Mouse (Mus musculus): ENCODE results near the gene Mnx1. TPM values are rescaled to one million over a fixed set of nuclear protein-coding genes. Genes with fewer than 3 reads are reported as not detected.

Gene Mnx1
- polyA plus RNA-seq, 1 experiment from 2014 or later: 0.09 TPM

DNA sequence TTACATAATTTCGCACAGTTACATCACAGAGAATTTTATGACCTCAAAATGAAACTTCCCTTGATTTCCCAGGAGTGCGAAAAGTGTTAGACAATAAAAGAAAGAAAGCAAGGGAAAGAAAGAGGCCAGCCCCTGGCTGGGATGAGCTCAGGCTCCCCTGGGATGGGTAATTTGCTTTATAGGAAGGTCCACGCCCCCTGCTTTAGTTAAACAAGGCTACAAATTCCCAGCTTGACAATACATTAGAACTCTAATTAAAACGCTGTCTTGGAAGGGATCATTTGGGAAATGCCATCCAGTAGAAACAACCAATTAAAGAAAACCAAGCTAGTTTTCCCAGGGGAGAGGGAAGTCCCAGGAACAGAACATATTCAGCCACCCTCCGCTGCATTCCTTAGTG lies 2.7 kb downstream of the Mnx1 start:
- H3K4me2 ChIP-seq: no peak overlapping the region
- no peaks in the 10 kb centered on the region for H3K9me3 ChIP-seq
- WGBS: 1% methylated on average over 5 of the region's 5 CpGs
- no peak overlapping the region for H3K27ac ChIP-seq
- H3K27me3 ChIP-seq: peaks cover 100% of the 10 kb centered on the region
- ATAC-seq (ENCODE audit: low FRiP score): no peak
- H3K4me3 ChIP-seq (replicated peaks): no peak overlapping the region
- no peak overlapping the region for H3K9ac ChIP-seq
- H3K4me1 ChIP-seq: peaks cover 17% of the 10 kb centered on the region
- H3K36me3 ChIP-seq (replicated peaks): no peaks in the 10 kb centered on the region

- no peaks in the 10 kb centered on the region for H3K36me3 ChIP-seq (replicated peaks)
- H3K27me3 ChIP-seq: peaks cover 100% of the 10 kb centered on the region
Measured at GRCm38 (mm10) chr5:29475041-29475440, 3.2 kb downstream of the Mnx1 start.

GRCm38 (mm10) chr5:29474246-29474960 lies 3.9 kb downstream of the Mnx1 start:
- no peak for ATAC-seq (ENCODE audit: low FRiP score)
- Histone ChIP-seq H3K4me3 (replicated peaks) (no peak overlapping the region), H3K36me3 (replicated peaks) (no peaks in the 10 kb centered on the region), H3K9ac (no peak overlapping the region), H3K27me3 (peaks cover 100% of the 10 kb centered on the region), H3K27ac (no peak overlapping the region), H3K4me2 (no peak overlapping the region), H3K4me1 (peaks cover 17% of the 10 kb centered on the region), H3K9me3 (no peaks in the 10 kb centered on the region)
- WGBS: 1% methylated on average over 35 of the region's 35 CpGs

More at GRCm38 (mm10) chr5:29475041-29475440, 3.2 kb downstream of the Mnx1 start:
- Histone ChIP-seq H3K4me1 (peaks cover 17% of the 10 kb centered on the region), H3K9me3 (no peaks in the 10 kb centered on the region), H3K9ac (no peak overlapping the region), H3K4me3 (replicated peaks) (no peak overlapping the region), H3K27ac (no peak overlapping the region), H3K4me2 (no peak overlapping the region)
- under 1% methylated on average over 10 of the region's 10 CpGs for WGBS
- ATAC-seq (ENCODE audit: low FRiP score): no peak

GRCm38 (mm10) chr5:29473551-29474245 lies 4.6 kb downstream of the Mnx1 start:
- Histone ChIP-seq H3K4me3 (replicated peaks) (no peak overlapping the region), H3K27me3 (peaks cover 100% of the 10 kb centered on the region), H3K9ac (no peak overlapping the region), H3K27ac (no peak overlapping the region), H3K36me3 (replicated peaks) (no peaks in the 10 kb centered on the region), H3K9me3 (no peaks in the 10 kb centered on the region), H3K4me2 (no peak overlapping the region), H3K4me1 (peaks cover 16% of the 10 kb centered on the region)
- no peak for ATAC-seq (ENCODE audit: low FRiP score)
- WGBS: 0% methylated on average over 35 of the region's 35 CpGs

DNA sequence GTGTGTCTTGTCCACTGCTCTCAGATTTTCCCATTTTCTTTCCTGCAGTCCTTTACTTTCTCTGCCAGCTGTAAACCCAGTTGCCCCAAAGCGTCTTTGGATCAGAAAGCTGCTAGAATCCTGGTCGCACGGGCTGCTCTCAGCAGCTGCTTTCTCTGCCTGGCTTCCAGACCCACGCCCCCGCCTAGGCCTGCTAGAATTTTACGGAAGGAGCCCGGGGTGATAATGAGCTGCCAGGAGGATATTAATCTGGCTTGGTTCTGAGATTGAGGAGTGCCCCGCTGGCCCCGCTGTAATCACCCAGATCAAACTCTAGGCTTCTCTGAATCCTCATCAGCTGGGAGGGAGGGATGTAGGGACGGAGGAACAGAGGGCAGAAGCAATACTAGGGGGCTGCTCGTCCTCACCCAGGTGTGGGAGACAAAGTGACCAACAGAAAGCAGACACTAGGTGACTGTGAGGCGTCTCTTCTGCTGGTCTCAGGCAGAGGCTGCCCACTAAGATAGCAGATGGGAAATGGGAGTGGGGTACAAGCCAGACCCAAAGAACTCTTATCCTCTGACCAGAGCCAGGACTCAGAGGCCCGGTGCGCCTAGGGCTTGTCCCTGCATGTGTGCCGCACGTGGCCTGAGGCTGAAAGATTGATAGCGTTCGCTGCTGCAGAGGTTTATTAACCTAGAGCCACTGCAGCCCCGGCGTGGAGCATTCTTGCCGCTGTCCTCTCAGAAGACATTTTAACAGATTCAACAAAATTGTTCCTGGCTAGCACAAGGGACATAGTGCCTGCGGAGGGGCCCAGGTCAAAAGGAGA lies 6.2 kb downstream of the Mnx1 start:
- under 1% methylated on average over 22 of the region's 22 CpGs for WGBS

GRCm38 (mm10) chr5:29471396-29471795 lies 6.9 kb downstream of the Mnx1 start:
- Histone ChIP-seq H3K36me3 (replicated peaks) (no peaks in the 10 kb centered on the region), H3K9ac (no peak overlapping the region), H3K27me3 (peaks cover 99% of the 10 kb centered on the region), H3K4me2 (no peak overlapping the region), H3K4me1 (peaks cover 6% of the 10 kb centered on the region), H3K9me3 (no peaks in the 10 kb centered on the region), H3K27ac (no peak overlapping the region), H3K4me3 (replicated peaks) (no peak overlapping the region)
- WGBS: under 1% methylated on average over 11 of the region's 11 CpGs
- ATAC-seq (ENCODE audit: low FRiP score): no peak

More for the DNA sequence above, 6.2 kb downstream of the Mnx1 start:
- Histone ChIP-seq H3K4me3 (replicated peaks) (no peak overlapping the region), H3K36me3 (replicated peaks) (no peaks in the 10 kb centered on the region), H3K27ac (no peak overlapping the region), H3K4me2 (no peak overlapping the region), H3K9me3 (no peaks in the 10 kb centered on the region), H3K4me1 (peaks cover 6% of the 10 kb centered on the region), H3K27me3 (peaks cover 99% of the 10 kb centered on the region), H3K9ac (no peak overlapping the region)
- ATAC-seq (ENCODE audit: low FRiP score): no peak

DNA sequence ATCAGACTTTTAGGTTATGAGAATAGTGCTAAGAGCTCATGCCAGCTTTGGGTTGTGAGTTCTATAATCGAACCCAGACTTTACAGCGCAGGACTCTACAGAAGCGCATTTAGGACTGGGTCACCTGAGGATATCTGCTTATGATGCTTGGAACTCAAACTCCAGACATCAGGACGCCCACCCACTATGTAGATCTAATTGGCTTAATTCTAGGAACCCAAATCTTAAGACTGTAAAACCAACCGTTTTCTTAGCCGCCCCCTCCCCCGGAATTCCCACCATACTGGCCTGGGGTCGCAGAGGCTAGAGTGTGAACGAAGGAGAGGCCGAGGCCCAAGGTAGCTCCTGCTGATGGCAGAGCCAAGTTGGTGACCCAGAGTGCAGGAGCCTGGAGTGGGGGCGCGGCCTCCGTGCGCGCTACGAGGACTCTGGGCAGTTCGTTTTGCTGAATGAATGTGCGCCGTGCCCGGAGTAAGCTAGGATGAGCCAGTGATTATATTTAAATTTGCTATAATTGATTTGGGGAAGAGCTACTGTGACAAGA lies 7.3 kb downstream of the Mnx1 start:
- ATAC-seq (ENCODE audit: low FRiP score): no peak
- H3K9ac ChIP-seq: no peak overlapping the region
- H3K9me3 ChIP-seq: no peaks in the 10 kb centered on the region
- H3K4me2 ChIP-seq: no peak overlapping the region
- peaks cover 6% of the 10 kb centered on the region for H3K4me1 ChIP-seq
- peaks cover 99% of the 10 kb centered on the region for H3K27me3 ChIP-seq
- no peak overlapping the region for H3K27ac ChIP-seq
- H3K4me3 ChIP-seq (replicated peaks): no peak overlapping the region
- WGBS: 1% methylated on average over 20 of the region's 20 CpGs
- no peaks in the 10 kb centered on the region for H3K36me3 ChIP-seq (replicated peaks)

- no peak overlapping the region for H3K4me3 ChIP-seq (replicated peaks)
- H3K27me3 ChIP-seq: peaks cover 99% of the 10 kb centered on the region
- ATAC-seq (ENCODE audit: low FRiP score): no peak
- no peaks in the 10 kb centered on the region for H3K9me3 ChIP-seq
- H3K9ac ChIP-seq: no peak overlapping the region
- H3K4me2 ChIP-seq: no peak overlapping the region
- no peaks in the 10 kb centered on the region for H3K36me3 ChIP-seq (replicated peaks)
- H3K27ac ChIP-seq: no peak overlapping the region
- peaks cover 6% of the 10 kb centered on the region for H3K4me1 ChIP-seq
- 4% methylated on average over 5 of the region's 5 CpGs for WGBS
Measured at GRCm38 (mm10) chr5:29470271-29470670, 8.0 kb downstream of the Mnx1 start.

DNA sequence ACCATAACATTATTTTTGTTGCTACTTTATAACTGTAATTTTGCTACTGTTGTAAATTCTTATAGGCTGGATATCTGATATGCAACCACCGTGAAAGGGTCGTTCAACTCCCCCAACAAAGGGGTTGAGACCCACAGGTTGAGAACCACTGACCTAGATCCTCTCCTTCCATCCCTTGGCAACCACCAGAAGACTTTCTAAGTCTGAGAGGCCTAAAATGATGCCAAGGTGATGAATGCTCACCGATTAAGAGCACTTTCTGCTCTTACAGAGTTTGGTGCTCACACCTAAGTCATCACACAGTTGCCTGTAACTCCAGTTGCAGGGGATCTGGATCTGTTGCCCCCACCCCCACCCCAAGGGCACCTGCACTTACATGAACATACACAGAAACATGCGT lies 8.8 kb downstream of the Mnx1 start:
- Histone ChIP-seq H3K4me3 (replicated peaks) (no peak overlapping the region), H3K27ac (no peak overlapping the region), H3K9ac (no peak overlapping the region), H3K4me1 (peaks cover 6% of the 10 kb centered on the region), H3K9me3 (no peaks in the 10 kb centered on the region), H3K4me2 (no peak overlapping the region), H3K36me3 (replicated peaks) (no peaks in the 10 kb centered on the region), H3K27me3 (peaks cover 93% of the 10 kb centered on the region)
- WGBS: 5% methylated on average over 4 of the region's 4 CpGs
- no peak for ATAC-seq (ENCODE audit: low FRiP score)

GRCm38 (mm10) chr5:29468351-29469065 lies 9.8 kb downstream of the Mnx1 start:
- WGBS: 2% methylated on average over 17 of the region's 17 CpGs
- H3K4me2 ChIP-seq: peak overlapping the region; percentile 60
- H3K36me3 ChIP-seq (replicated peaks): no peaks in the 10 kb centered on the region
- H3K27me3 ChIP-seq: peaks cover 86% of the 10 kb centered on the region
- peak overlapping the region; percentile 39 for H3K4me3 ChIP-seq (replicated peaks)
- H3K4me1 ChIP-seq: peaks cover 6% of the 10 kb centered on the region
- no peak for ATAC-seq (ENCODE audit: low FRiP score)
- H3K9me3 ChIP-seq: no peaks in the 10 kb centered on the region
- no peak overlapping the region for H3K27ac ChIP-seq
- no peak overlapping the region for H3K9ac ChIP-seq

- no peaks in the 10 kb centered on the region for H3K9me3 ChIP-seq
- peak overlapping the region; percentile 60 for H3K4me2 ChIP-seq
- H3K9ac ChIP-seq: peak overlapping the region; percentile 17; the same call in 1 of the 2 replicates
- H3K27ac ChIP-seq: no peak overlapping the region
- peaks cover 78% of the 10 kb centered on the region for H3K27me3 ChIP-seq
- H3K4me1 ChIP-seq: peaks cover 6% of the 10 kb centered on the region
- 1% methylated on average over 67 of the region's 67 CpGs for WGBS
- H3K36me3 ChIP-seq (replicated peaks): no peaks in the 10 kb centered on the region
- peak; percentile 60; the same call in 1 of the 2 replicates for ATAC-seq (ENCODE audit: low FRiP score)
- peak overlapping the region; percentile 39 for H3K4me3 ChIP-seq (replicated peaks)
Measured at GRCm38 (mm10) chr5:29467489-29468350, 10.6 kb downstream of the Mnx1 start.

Measured in forebrain, embryonic 12.5 days (tissue).